Mouse (Mus musculus) liver, postnatal 0 days (tissue): Measurements from ENCODE around the gene Gm20388. TPM values are rescaled to one million over a fixed set of nuclear protein-coding genes. Genes with fewer than 3 reads are reported as not detected.
A peak's percentile ranks its signal among the peaks of the same experiment; 100 is the strongest.

ENCODE experiments used
- ATAC-seq: fragments of 200-750 bp; cut with Nextera tagmentation; 2 replicates; pipeline ENCODE4 v1.8.0; 2017; ENCODE audit warnings: mild to moderate bottlenecking, moderate library complexity
- DNase-seq: peaks from one replicate; pipeline ENCODE4 v3.0.0-alpha.2; 2016
- H3K27ac ChIP-seq: fragments of 300-500 bp; sonication (generic); 2 replicates; pipeline ENCODE4 v1.5.1; 2014; ENCODE audit warnings: antibody characterized with exemption, moderate library complexity, mild to moderate bottlenecking, low read depth
- H3K27me3 ChIP-seq: fragments of 300-500 bp; sonication (generic); 2 replicates; pipeline ENCODE4 v1.6.1; 2014; ENCODE audit warnings: low read length, control low read depth, mixed read lengths; ENCODE audit not compliant: insufficient read depth
- H3K36me3 ChIP-seq: fragments of 300-500 bp; sonication (generic); replicated peaks from 2 replicates; pipeline ENCODE4 v1.6.1; 2014; ENCODE audit warnings: mild to moderate bottlenecking, control low read depth, low read length, moderate library complexity, mixed read lengths; ENCODE audit not compliant: insufficient read depth
- H3K4me1 ChIP-seq: fragments of 300-500 bp; sonication (generic); 2 replicates; pipeline ENCODE4 v1.6.1; 2014; ENCODE audit warnings: antibody characterized with exemption, mild to moderate bottlenecking, control low read depth; ENCODE audit not compliant: insufficient read depth
- H3K4me2 ChIP-seq: fragments of 300-500 bp; sonication (generic); 2 replicates; pipeline ENCODE4 v1.6.1; 2014; ENCODE audit warnings: low read depth, mild to moderate bottlenecking, low read length, moderate library complexity, mixed read lengths
- H3K4me3 ChIP-seq: fragments of 300-500 bp; sonication (generic); 2 replicates; pipeline ENCODE4 v1.5.1; 2014; ENCODE audit warnings: low read depth, low read length
- H3K9ac ChIP-seq: fragments of 300-500 bp; sonication (generic); replicated peaks from 2 replicates; pipeline ENCODE4 v1.6.1; 2014; ENCODE audit warnings: mild to moderate bottlenecking, moderate library complexity
- H3K9me3 ChIP-seq: fragments of 300-500 bp; sonication (generic); 2 replicates; pipeline ENCODE4 v1.6.1; 2016; ENCODE audit warnings: mild to moderate bottlenecking, control low read depth, low read length, mixed read lengths
- CTCF ChIP-seq: sonication (generic); IDR thresholded peaks from 2 replicates; pipeline ENCODE4 v1.5.1; 2016; ENCODE audit warnings: antibody characterized with exemption, low read depth
- EP300 ChIP-seq: IDR thresholded peaks from 2 replicates; pipeline ENCODE4 v1.6.1; 2016; ENCODE audit warnings: antibody characterized with exemption, low read depth, mild to moderate bottlenecking
- WGBS: fragments of 180-500 bp; shearing (Covaris S2); extraction: QIAGEN DNeasy Blood & Tissue Kit; methylation state at CpG from one replicate; pipeline ENCODE4 v1.1.7; 2014; ENCODE audit not compliant: insufficient replicate concordance; 5-methylcytosine and 5-hydroxymethylcytosine counted together
- polyA plus RNA-seq: library from polyadenylated mRNA; unstranded; fragments of >200 nt; fragmentation: Nextera tagmentation; extraction: Ambion mirVana; gene quantifications from 2 replicates; pipeline ENCODE4 v1.2.1, GENCODE M21; 2015

Gene Gm20388
- polyA plus RNA-seq, 1 experiment from 2014 or later = not detected

DNA sequence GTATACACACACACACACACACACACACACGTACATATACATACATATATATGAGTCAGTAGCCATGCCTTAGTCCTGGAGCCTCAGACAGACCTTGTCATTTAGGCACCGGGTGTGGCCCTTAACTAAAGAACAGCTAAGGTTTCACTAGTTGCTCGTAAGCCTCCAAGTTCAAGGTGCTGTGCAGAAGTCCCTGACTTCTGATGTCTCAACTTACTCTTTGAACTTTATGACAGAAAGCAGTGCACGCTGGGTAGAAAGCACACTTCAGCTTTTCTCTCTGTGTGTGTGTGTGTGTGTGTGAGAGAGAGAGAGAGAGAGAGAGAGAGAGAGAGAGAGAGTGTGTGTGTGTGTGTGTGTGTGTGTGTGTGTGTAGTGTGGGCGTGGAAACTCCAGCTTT lies 633.5 kb downstream of the Gm20388 start:
- H3K9ac ChIP-seq = no peak overlapping the region; the same call in 1 of the 2 replicates
- no peaks in the 10 kb centered on the region for H3K9me3 ChIP-seq
- peak overlapping the region; percentile 50 for H3K4me2 ChIP-seq
- peaks cover 93% of the 10 kb centered on the region for H3K4me1 ChIP-seq
- ATAC-seq (no peak), DNase-seq (no peak)
- no peaks in the 10 kb centered on the region for H3K27me3 ChIP-seq
- whole genome bisulfite sequencing = 59% methylated on average over 5 of the region's 5 CpGs
- no peak for TF ChIP-seq EP300
- TF ChIP-seq CTCF = no peak
- H3K27ac ChIP-seq = peak overlapping the region; percentile 87
- H3K36me3 ChIP-seq = peaks cover 7% of the 10 kb centered on the region; the same call in 1 of the 2 replicates
- no peak overlapping the region for H3K4me3 ChIP-seq

DNA sequence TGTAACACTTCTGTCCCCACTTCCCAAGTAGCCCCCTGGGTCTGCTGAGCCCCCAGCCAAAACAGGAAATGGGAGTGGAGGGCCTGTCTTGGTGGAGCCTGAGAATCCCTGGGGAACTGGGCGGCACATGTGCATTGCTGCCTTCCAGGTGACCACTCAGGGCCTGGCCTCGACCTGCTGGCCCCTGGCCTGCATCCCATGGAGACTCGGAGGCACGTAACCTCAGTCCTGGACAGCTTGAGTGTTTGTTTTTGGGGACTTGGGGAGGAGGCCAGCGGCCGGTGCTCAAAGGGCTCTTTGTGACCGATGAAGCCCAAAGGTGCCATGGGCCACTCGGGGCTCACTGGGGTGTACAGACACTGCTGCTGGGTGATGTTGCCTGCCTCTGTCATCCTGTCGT lies 636.9 kb downstream of the Gm20388 start:
- WGBS = 54% methylated on average over 9 of the region's 9 CpGs
- peak overlapping the region; percentile 53 for H3K27ac ChIP-seq
- H3K4me2 ChIP-seq = no peak overlapping the region
- no peak overlapping the region for H3K4me3 ChIP-seq
- no peak for DNase-seq
- H3K36me3 ChIP-seq = peaks cover 11% of the 10 kb centered on the region; the same call in 1 of the 2 replicates
- ATAC-seq = peak; percentile 16; the same call in 1 of the 2 replicates
- no peak overlapping the region for H3K9ac ChIP-seq
- H3K4me1 ChIP-seq = peaks cover 70% of the 10 kb centered on the region
- TF ChIP-seq EP300 (no peak), CTCF (no peak)
- H3K9me3 ChIP-seq = no peaks in the 10 kb centered on the region
- H3K27me3 ChIP-seq = no peaks in the 10 kb centered on the region

DNA sequence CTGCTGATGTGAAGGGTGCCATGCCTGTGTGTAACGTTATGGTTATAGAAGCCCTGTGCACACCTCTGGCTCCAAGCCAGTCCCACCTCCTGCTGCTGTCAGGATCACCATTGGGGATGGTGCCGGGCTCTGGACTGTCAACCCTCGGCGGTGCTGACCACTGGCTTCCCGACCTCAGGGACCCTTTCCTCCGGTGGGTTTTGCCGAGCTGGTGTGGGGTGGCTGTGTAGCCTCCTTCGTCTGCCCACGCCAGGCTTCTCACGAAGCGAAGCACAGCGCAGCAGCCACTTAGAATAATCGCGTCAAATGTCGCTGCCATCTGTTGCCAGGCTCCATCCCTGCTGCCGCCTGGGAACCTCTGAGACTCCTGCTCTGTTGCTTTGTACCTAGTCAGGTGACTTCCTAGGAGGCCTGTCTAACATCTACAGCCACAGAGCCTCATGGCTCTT lies 637.7 kb downstream of the Gm20388 start:
- TF ChIP-seq CTCF (no peak), EP300 (no peak)
- no peak overlapping the region for H3K4me2 ChIP-seq
- H3K27ac ChIP-seq = peak overlapping the region; percentile 53
- H3K9me3 ChIP-seq = no peaks in the 10 kb centered on the region
- peaks cover 63% of the 10 kb centered on the region for H3K4me1 ChIP-seq
- ATAC-seq = no peak
- H3K36me3 ChIP-seq = peaks cover 12% of the 10 kb centered on the region; the same call in 1 of the 2 replicates
- no peaks in the 10 kb centered on the region for H3K27me3 ChIP-seq
- H3K4me3 ChIP-seq = no peak overlapping the region
- DNase-seq = no peak
- H3K9ac ChIP-seq = no peak overlapping the region
- WGBS = 74% methylated on average over 16 of the region's 16 CpGs

DNA sequence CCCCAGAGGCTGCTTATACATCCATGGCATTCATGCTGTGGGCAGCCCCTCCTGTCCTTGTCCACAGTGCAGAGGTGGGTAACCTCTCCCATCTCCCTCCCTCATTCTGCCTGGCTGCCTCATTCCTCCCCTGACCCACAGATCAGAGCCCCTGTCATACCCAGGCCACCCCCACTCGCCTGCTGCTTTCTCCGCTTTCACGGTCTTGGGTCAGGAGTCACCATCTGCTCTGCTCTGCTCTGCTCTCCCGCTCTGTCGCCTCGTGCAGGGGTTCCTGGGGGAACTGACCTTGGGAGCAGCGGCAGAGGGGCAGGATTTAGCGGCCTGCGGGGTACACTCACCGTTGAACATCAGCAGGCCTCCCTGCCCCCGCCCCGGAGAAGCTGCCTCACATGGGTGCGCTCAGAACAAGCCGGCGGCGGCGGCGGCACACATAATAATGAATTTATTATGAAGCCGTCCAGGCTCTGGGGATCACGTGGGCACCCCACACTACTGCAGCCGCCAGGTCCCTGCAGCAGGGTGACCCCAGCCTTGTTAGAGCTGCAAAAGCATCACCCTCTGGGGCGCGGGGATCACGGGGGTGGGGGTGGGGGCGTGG lies 638.8 kb downstream of the Gm20388 start:
- TF ChIP-seq EP300 (no peak), CTCF (no peak)
- no peaks in the 10 kb centered on the region for H3K27me3 ChIP-seq
- no peak overlapping the region for H3K9ac ChIP-seq
- no peak for ATAC-seq
- H3K4me3 ChIP-seq = no peak overlapping the region
- DNase-seq = no peak
- peaks cover 23% of the 10 kb centered on the region for H3K36me3 ChIP-seq
- H3K4me1 ChIP-seq = peaks cover 52% of the 10 kb centered on the region
- no peak overlapping the region for H3K4me2 ChIP-seq
- H3K9me3 ChIP-seq = no peaks in the 10 kb centered on the region
- H3K27ac ChIP-seq = no peak overlapping the region
- WGBS = 65% methylated on average over 25 of the region's 25 CpGs

DNA sequence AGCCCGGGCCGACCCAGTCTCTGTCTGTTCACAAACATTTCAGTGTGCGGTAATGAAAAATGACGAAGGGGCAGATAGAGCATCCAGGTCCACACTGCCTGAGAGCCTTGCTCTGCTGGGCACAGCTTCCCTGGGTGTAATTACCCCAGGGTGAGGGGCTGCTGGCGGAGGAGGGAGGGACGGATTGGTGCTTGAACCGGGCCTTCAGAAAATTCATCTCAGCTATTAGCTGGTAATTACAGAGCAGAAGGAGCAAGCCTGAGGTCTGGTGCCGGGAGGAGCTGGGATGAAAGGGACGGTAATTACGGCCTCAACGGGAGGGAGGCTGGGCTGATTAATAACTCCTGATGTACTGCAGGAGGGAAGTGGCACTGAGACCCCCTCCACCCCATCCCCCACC lies 639.3 kb downstream of the Gm20388 start:
- Histone ChIP-seq H3K4me1 (peaks cover 47% of the 10 kb centered on the region), H3K9me3 (no peaks in the 10 kb centered on the region), H3K9ac (no peak overlapping the region), H3K4me3 (no peak overlapping the region), H3K4me2 (no peak overlapping the region), H3K27ac (no peak overlapping the region), H3K27me3 (no peaks in the 10 kb centered on the region), H3K36me3 (peaks cover 26% of the 10 kb centered on the region)
- 68% methylated on average over 11 of the region's 11 CpGs for WGBS
- ATAC-seq (no peak), DNase-seq (no peak)
- TF ChIP-seq EP300 (no peak), CTCF (no peak)

DNA sequence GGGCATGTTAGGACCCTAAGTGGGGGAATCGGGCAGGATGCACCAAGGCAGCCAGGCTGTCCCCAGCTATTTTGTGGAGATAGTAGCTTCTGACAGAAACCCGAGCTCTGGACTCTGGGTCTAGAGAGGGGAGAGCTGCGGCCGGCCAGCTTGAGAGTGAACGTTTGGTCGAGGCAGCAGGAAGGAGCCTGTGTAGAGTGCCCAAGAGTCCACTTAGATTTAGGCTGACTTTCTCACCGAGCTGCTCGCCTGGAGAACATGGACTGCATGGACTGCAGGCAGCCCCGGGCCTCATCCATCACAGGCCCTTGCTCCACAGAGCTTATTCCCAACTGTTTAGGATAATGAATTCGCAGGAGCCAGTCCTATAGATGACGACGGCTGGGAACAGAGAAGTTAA lies 639.8 kb downstream of the Gm20388 start:
- H3K27ac ChIP-seq = no peak overlapping the region
- H3K36me3 ChIP-seq = peaks cover 26% of the 10 kb centered on the region
- H3K9ac ChIP-seq = no peak overlapping the region
- H3K4me2 ChIP-seq = no peak overlapping the region
- H3K4me3 ChIP-seq = no peak overlapping the region
- ATAC-seq (no peak), DNase-seq (no peak)
- H3K9me3 ChIP-seq = no peaks in the 10 kb centered on the region
- no peaks in the 10 kb centered on the region for H3K27me3 ChIP-seq
- 75% methylated on average over 12 of the region's 12 CpGs for WGBS
- peaks cover 42% of the 10 kb centered on the region for H3K4me1 ChIP-seq
- no peak for TF ChIP-seq CTCF
- TF ChIP-seq EP300 = no peak
